Mouse (Mus musculus) lung, embryonic 14.5 days (tissue): ENCODE measurements around the gene Nop9. TPM values are rescaled to one million over a fixed set of nuclear protein-coding genes. Genes with fewer than 3 reads are reported as not detected.

Source experiments
- ATAC-seq: fragments of 200-750 bp; cut with Nextera tagmentation; 2 replicates; pipeline ENCODE4 v1.8.0; 2017; ENCODE audit warnings: mild to moderate bottlenecking, moderate TSS enrichment, moderate library complexity; ENCODE audit not compliant: insufficient read depth
- DNase-seq: peaks from one replicate; pipeline ENCODE4 v3.0.0-alpha.2; 2015
- H3K27ac ChIP-seq: fragments of 300-500 bp; sonication (generic); 2 replicates; pipeline ENCODE4 v1.5.1; 2014; ENCODE audit warnings: low read depth, mild to moderate bottlenecking, moderate library complexity
- H3K27me3 ChIP-seq: fragments of 300-500 bp; sonication (generic); 2 replicates; pipeline ENCODE4 v1.6.1; 2014; ENCODE audit warnings: low read length, control low read depth; ENCODE audit not compliant: insufficient read depth
- H3K36me3 ChIP-seq: fragments of 300-500 bp; sonication (generic); 2 replicates; pipeline ENCODE4 v1.6.1; 2014; ENCODE audit warnings: control low read depth; ENCODE audit not compliant: insufficient read depth
- H3K4me1 ChIP-seq: fragments of 300-500 bp; sonication (generic); 2 replicates; pipeline ENCODE4 v1.6.1; 2014; ENCODE audit warnings: antibody characterized with exemption, control low read depth; ENCODE audit not compliant: insufficient read depth
- H3K4me2 ChIP-seq: fragments of 300-500 bp; sonication (generic); 2 replicates; pipeline ENCODE4 v1.6.1; 2014; ENCODE audit warnings: mild to moderate bottlenecking
- H3K4me3 ChIP-seq: fragments of 300-500 bp; sonication (generic); 2 replicates; pipeline ENCODE4 v1.5.1; 2014; ENCODE audit warnings: low read depth, low read length
- H3K9ac ChIP-seq: fragments of 300-500 bp; sonication (generic); 2 replicates; pipeline ENCODE4 v1.6.1; 2014
- H3K9me3 ChIP-seq: fragments of 300-500 bp; sonication (generic); 2 replicates; pipeline ENCODE4 v1.6.1; 2016; ENCODE audit warnings: low read depth, low read length, control low read depth
- CTCF ChIP-seq: IDR thresholded peaks from 2 replicates; pipeline ENCODE4 v1.5.1; 2016; ENCODE audit warnings: antibody characterized with exemption, low read depth
- WGBS: fragments of 180-500 bp; shearing (Covaris S2); extraction: QIAGEN DNeasy Blood & Tissue Kit; methylation state at CpG from one replicate; pipeline ENCODE4 v1.1.7; 2014; 5-methylcytosine and 5-hydroxymethylcytosine counted together
- polyA plus RNA-seq: library from polyadenylated mRNA; unstranded; fragments of >200 nt; fragmentation: Nextera tagmentation; extraction: Ambion mirVana; gene quantifications from 2 replicates; pipeline ENCODE4 v1.2.1, GENCODE M21; 2014

Gene Nop9
- 48.7 and 50.6 TPM in 2 replicates for polyA plus RNA-seq

DNA sequence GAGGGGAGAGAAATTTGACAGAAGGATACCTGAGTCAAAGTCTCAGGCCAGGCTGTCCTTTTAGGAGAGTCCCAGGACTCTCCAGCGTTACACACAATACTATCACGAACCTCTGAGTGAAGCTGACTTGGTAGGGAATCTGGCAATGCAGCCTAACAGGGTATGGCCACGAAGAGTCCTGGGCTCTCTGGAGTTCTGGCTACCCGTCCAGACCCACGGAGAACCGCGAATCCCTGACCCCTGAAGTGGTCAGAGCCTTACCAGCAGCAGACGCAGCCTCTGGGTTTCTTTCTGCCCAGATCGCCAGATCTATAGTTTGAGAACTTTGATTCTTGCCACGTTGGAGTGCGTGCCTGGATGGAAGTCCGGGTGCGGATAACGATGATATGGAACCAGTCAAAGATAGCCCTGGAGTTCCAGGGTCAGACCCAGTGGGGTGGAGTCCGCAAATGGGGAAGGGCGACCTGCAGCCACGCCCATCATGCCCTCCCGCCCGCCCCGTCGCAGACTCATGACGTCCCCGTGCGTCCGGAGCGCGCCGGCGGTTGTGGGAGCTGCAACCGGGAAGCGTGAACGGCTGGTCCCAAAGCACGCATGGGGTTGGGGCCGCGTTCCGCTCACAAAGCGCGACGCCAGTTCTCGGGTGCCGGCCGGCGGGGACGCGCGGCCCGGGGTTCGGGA, at the start of gene Nop9, which contains the start of gene Dhrs1:
Gene Nop9 (plus strand): TSS at position 514 of the 681 bp plus-strand sequence.
Gene Dhrs1 (minus strand): TSS at position 511 of the 681 bp plus-strand sequence.
- H3K9ac ChIP-seq: peak within 1 kb of the TSS; percentile 82
- peaks cover 7% of the 10 kb centered on the region; the same call in 1 of the 2 replicates for H3K4me1 ChIP-seq
- no peak for TF ChIP-seq CTCF
- peak within 1 kb of the TSS; percentile 50; the same call in 1 of the 2 replicates for H3K27ac ChIP-seq
- peaks cover 52% of the 10 kb centered on the region for H3K36me3 ChIP-seq
- peak within 1 kb of the TSS; percentile 93 for H3K4me3 ChIP-seq
- no peaks in the 10 kb centered on the region for H3K9me3 ChIP-seq
- DNase-seq (peak; percentile 93), ATAC-seq (peak; percentile 84)
- WGBS: 2% methylated on average over 47 of the region's 48 CpGs
- no peaks in the 10 kb centered on the region for H3K27me3 ChIP-seq
- peak within 1 kb of the TSS; percentile 98 for H3K4me2 ChIP-seq

DNA sequence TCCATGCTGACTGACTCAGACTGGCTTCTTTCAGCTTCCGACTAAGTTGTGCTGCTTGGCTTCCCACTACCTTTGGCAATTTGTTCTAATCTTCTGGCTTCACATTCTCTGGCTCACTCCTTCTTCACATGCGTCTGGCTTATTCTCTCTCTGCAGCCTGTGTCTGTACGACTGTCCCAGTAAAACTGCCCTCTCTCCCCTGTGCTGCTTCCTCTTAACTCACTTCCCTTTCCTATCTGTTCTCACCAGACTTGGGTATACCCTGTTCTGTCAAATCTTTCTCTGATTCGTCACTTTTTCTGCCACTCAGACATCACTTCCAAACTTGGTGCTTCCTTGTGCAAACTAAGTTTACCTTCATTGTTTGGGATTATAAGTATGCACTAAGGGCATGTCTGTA, 48.3 kb upstream of the Nop9 start:
- no peaks in the 10 kb centered on the region for H3K4me1 ChIP-seq
- H3K9me3 ChIP-seq: no peaks in the 10 kb centered on the region
- H3K9ac ChIP-seq: no peak overlapping the region
- 69% methylated on average over 4 of the region's 4 CpGs for WGBS
- H3K4me3 ChIP-seq: no peak overlapping the region
- H3K27me3 ChIP-seq: no peaks in the 10 kb centered on the region
- no peak overlapping the region for H3K4me2 ChIP-seq
- H3K36me3 ChIP-seq: no peaks in the 10 kb centered on the region
- DNase-seq (no peak), ATAC-seq (no peak)
- no peak for TF ChIP-seq CTCF
- H3K27ac ChIP-seq: no peak overlapping the region

DNA sequence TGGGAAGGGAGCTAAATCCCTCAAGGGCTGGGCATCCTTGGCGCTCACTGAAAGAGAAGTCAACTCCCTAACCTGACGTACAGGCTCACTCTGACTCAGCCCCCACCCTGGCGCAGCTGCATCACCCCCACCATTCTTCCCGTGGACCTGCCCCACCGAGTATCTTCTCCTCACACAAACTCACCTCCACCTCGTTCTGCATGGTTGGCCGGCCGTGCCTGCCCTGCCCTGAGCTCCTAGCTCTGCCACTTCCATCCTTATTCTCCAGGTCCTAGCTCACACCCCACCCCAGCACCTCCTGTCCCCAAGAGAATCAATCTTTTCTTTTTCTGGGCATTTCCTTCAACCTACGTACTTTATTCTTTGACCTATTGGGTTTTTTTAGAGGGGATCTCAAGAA, 44.4 kb upstream of the Nop9 start:
- Histone ChIP-seq H3K9me3 (no peaks in the 10 kb centered on the region), H3K4me2 (no peak overlapping the region), H3K4me3 (no peak overlapping the region), H3K4me1 (no peaks in the 10 kb centered on the region), H3K27me3 (no peaks in the 10 kb centered on the region), H3K9ac (no peak overlapping the region), H3K36me3 (no peaks in the 10 kb centered on the region), H3K27ac (no peak overlapping the region)
- TF ChIP-seq CTCF: no peak
- DNase-seq: no peak
- ATAC-seq: no peak
- WGBS: 49% methylated on average over 9 of the region's 9 CpGs

DNA sequence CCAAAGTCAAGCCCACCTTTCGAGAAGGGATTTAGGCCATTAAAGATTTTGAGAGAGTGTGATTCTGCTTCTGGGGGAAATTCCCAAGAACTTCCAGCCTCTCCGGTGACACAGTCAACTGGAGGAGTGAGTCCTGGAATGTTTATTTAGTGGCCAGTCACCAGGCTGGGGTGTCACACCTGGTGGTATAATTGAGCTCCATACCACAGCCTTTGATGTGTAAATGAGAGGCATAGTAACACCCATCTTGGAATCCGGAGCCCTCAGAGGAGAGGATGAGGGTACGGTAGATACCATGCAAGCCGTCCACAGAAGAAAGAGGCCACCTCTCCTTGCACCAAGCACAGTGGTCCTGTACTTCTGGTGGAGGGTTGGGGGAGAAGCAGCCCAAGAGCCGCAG, 42.7 kb upstream of the Nop9 start:
- H3K36me3 ChIP-seq: no peaks in the 10 kb centered on the region
- no peak overlapping the region for H3K4me3 ChIP-seq
- no peaks in the 10 kb centered on the region for H3K4me1 ChIP-seq
- H3K9me3 ChIP-seq: no peaks in the 10 kb centered on the region
- ATAC-seq: no peak
- H3K4me2 ChIP-seq: no peak overlapping the region
- 38% methylated on average over 6 of the region's 6 CpGs for WGBS
- TF ChIP-seq CTCF: no peak
- no peak overlapping the region for H3K9ac ChIP-seq
- 0 out of 2 replicates have a peak overlapping the region, but pooled peaks have one; percentile 1 for H3K27ac ChIP-seq
- no peaks in the 10 kb centered on the region for H3K27me3 ChIP-seq
- DNase-seq: no peak

DNA sequence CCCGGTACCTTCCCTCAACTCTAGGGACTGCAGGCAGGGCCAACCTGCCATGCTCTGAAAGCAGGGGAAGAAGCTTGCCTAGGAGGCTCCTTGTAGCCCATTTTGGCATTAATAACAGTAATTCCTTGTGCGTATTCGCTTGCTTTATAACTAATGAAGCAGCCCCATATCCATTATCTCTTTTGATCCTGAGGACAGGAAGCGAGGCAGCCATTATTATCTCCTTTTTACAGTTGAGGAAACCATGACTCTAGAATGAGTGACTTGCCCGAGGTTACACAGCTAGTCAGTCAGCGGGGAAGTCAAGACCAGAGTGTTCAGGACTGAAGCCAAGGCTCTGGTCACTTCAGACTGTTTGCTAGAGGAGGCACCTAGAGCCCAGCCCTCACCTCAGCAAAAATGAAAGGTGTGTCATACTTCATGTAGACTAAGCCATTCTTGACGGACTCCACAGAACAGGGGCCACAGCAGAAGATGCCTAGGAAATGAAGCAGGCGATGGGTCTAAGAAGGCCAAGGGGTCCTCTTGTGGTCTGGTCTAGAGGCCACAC, 39.4 kb upstream of the Nop9 start:
- Histone ChIP-seq H3K9ac (no peak overlapping the region), H3K27ac (no peak overlapping the region), H3K36me3 (no peaks in the 10 kb centered on the region), H3K4me3 (no peak overlapping the region), H3K27me3 (no peaks in the 10 kb centered on the region), H3K9me3 (no peaks in the 10 kb centered on the region), H3K4me2 (no peak overlapping the region), H3K4me1 (no peaks in the 10 kb centered on the region)
- 80% methylated on average over 8 of the region's 8 CpGs for WGBS
- ATAC-seq (no peak), DNase-seq (no peak)
- TF ChIP-seq CTCF: no peak

DNA sequence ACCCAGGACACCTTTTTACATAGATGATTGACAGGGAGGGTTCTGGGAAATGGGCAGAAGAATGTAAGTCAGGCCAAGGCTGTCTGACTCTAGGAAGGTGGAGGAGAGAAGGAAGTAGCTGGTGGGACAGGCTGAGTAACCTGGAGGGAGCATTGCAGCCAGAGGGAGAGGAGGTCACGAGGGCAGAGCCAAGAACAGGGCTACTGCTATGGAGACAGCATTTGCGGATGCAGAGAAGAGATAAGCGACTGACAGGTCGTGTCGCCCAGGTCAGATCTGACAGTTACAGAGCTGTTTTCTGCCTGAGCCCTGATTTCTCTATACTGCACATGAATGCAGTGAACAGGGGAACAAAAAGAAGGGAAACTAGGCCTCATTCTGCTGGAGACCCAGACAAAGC, 38.1 kb upstream of the Nop9 start:
- Histone ChIP-seq H3K4me1 (no peaks in the 10 kb centered on the region), H3K9ac (no peak overlapping the region), H3K36me3 (no peaks in the 10 kb centered on the region), H3K27me3 (no peaks in the 10 kb centered on the region), H3K9me3 (no peaks in the 10 kb centered on the region), H3K27ac (no peak overlapping the region), H3K4me3 (no peak overlapping the region), H3K4me2 (no peak overlapping the region)
- ATAC-seq: no peak
- no peak for DNase-seq
- no peak for TF ChIP-seq CTCF
- 55% methylated on average over 5 of the region's 5 CpGs for WGBS

DNA sequence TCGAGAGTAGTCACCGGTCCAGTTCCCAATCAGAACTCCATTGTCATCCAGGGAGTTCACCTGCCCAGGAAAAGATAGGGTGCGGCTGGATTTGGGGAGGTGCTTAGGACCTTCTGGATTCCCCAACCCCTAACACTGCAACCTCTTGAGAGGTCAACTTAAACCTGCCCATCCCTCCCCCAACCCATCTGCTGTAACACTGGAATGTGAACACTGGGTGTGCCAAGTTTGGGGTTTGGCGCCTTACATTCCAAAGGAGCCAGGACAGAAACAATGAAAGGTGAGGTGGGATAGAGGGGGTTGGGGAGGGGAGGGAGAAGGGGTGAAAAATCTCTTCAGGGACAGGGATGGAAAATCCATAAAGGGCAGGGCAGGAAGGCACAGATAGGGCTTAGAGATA, 36.0 kb upstream of the Nop9 start:
- WGBS: 77% methylated on average over 4 of the region's 4 CpGs
- Histone ChIP-seq H3K4me3 (no peak overlapping the region), H3K27me3 (peaks cover 3% of the 10 kb centered on the region; the same call in 1 of the 2 replicates), H3K4me1 (no peaks in the 10 kb centered on the region), H3K4me2 (no peak overlapping the region), H3K36me3 (no peaks in the 10 kb centered on the region), H3K27ac (no peak overlapping the region), H3K9me3 (no peaks in the 10 kb centered on the region), H3K9ac (no peak overlapping the region)
- no peak for TF ChIP-seq CTCF
- DNase-seq (no peak), ATAC-seq (no peak)
